Mouse (Mus musculus) heart, embryonic 10.5 days (tissue): Measurements from ENCODE around the gene Mucl2. TPM values are rescaled to one million over a fixed set of nuclear protein-coding genes. Genes with fewer than 3 reads are reported as not detected.
"Not testable (repeated sequence)": the region's sequence is repeated elsewhere in the genome, so short reads cannot be mapped to it uniquely, and the experiment has no call there.

Source experiments
- DNase-seq: peaks from one replicate; pipeline ENCODE4 v3.0.0-alpha.2; 2017; ENCODE audit warnings: low spot score
- H3K27ac ChIP-seq: fragments of 300-500 bp; sonication (generic); 2 replicates; pipeline ENCODE4 v1.5.1; 2016; ENCODE audit warnings: mild to moderate bottlenecking
- H3K27me3 ChIP-seq: fragments of 300-500 bp; sonication (generic); 2 replicates; pipeline ENCODE4 v1.6.1; 2016; ENCODE audit warnings: mild to moderate bottlenecking; ENCODE audit not compliant: poor library complexity, insufficient read depth, severe bottlenecking
- H3K36me3 ChIP-seq: fragments of 300-500 bp; sonication (generic); 2 replicates; pipeline ENCODE4 v1.6.1; 2016; ENCODE audit warnings: mild to moderate bottlenecking, moderate library complexity
- H3K4me1 ChIP-seq: fragments of 300-500 bp; sonication (generic); 2 replicates; pipeline ENCODE4 v1.6.1; 2016; ENCODE audit warnings: mild to moderate bottlenecking
- H3K4me3 ChIP-seq: fragments of 300-500 bp; sonication (generic); 2 replicates; pipeline ENCODE4 v1.5.1; 2016; ENCODE audit warnings: mild to moderate bottlenecking, moderate library complexity
- H3K9me3 ChIP-seq: fragments of 300-500 bp; sonication (generic); 2 replicates; pipeline ENCODE4 v1.6.1; 2016; ENCODE audit warnings: mild to moderate bottlenecking, moderate library complexity
- WGBS: fragments of 180-500 bp; shearing (Covaris S2); methylation state at CpG from one replicate; pipeline ENCODE4 v1.1.7; 2016; 5-methylcytosine and 5-hydroxymethylcytosine counted together
- microRNA-seq: library from miRNA; unstranded; fragments of <30 nt; microRNA quantifications from one replicate; pipeline ENCODE4, GENCODE M21; 2017
- polyA plus RNA-seq: library from polyadenylated mRNA; unstranded; fragments of >200 nt; fragmentation: Nextera tagmentation; extraction: Ambion mirVana; gene quantifications from 2 replicates; pipeline ENCODE4 v1.2.1, GENCODE M21; 2016

Gene Mucl2
- polyA plus RNA-seq = not detected in 2 replicates

GRCm38 (mm10) chr15:103899212-103899611 is at the start of gene Mucl2:
Mucl2 (minus strand) TSS chr15:103899312.
- no peaks in the 10 kb centered on the region for H3K27me3 ChIP-seq
- DNase-seq = no peak
- H3K27ac ChIP-seq = no peak within 1 kb of the TSS
- no peaks in the 10 kb centered on the region for H3K36me3 ChIP-seq
- WGBS = 81% methylated on average over 1 of the region's 1 CpGs
- H3K4me1 ChIP-seq = no peaks in the 10 kb centered on the region
- H3K9me3 ChIP-seq = no peaks in the 10 kb centered on the region
- H3K4me3 ChIP-seq = no peak within 1 kb of the TSS

- not testable (repeated sequence) for H3K36me3 ChIP-seq, H3K4me1 ChIP-seq, H3K27me3 ChIP-seq, H3K9me3 ChIP-seq, DNase-seq, H3K4me3 ChIP-seq, H3K27ac ChIP-seq
- WGBS = 38% methylated on average over 1 of the region's 1 CpGs
These were observed 13.9 kb upstream of the Mucl2 start for GRCm38 (mm10) chr15:103913061-103913460.

Small RNA genes within 50 kb of the gene (microRNA-seq; reads per million reads assigned to microRNA genes)
- not detected for gene Gm22852

Other genes with a start within 250 kb of the Mucl2 start
- not detected in 2 replicates for gene Mucl1, start 143.8 kb downstream of the Mucl2 start, polyA plus RNA-seq